Mouse (Mus musculus) embryonic stem cell, embryonic (primary cell): ENCODE data around the gene Hes2.

Experiments
- CTCF ChIA-PET, 4 experiments: fragments of 300-600 bp in 2 of 4; fragments of 350-600 bp in 2 of 4; sonication (Branson Sonifier 250); formaldehyde crosslinking; loops; one replicate each; lab custom pipeline; 2022; ENCODE audit warnings: inconsistent platforms in 2 of 4; lab: Charles Lee
- POLR2A ChIA-PET, 4 experiments: fragments of 300-600 bp in 2 of 4; fragments of 350-600 bp in 2 of 4; sonication (Branson Sonifier 250); formaldehyde crosslinking; loops; one replicate each; lab custom pipeline; 2022; ENCODE audit warnings: antibody characterized with exemption in 4 of 4, inconsistent platforms in 1 of 4; lab: Charles Lee

Hes2 gene

DNA sequence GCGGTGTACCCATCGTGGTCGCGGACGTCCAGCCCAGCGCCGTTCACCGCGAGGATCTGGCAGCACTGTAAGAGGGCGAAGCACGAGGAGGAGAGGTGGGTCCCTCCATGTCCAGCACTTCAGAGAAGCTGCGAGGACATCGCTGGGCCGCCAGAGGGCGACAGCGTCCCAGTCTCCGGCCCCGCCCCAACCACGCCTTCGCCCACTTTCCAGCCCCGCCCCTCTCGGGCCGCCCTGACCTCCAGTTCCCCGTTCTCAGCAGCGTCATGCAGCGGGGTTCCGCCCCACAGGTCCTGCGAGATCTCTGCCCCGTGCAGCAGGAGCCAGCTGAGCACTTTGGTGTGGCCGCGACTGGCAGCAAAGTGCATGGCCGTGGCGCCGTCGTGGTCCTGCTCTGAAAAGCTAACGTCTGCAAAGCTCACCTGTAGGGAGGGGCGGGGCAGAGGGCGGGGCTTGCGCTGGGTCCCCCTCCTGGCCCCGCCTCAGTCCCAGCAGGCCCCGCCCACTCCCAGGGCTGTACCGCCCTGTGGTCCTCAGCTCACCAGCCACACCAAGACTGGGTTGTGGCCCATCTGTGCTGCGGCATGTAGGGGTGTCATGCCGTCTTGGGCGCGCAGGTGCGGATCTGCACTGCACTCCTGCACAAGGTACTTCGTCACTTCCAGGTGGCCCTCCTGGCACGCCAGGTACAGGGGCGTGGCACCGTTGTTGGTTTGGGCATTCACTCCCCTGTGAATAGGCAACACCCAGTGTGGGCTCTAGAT lies 20.0 kb upstream of the Hes2 start:
- ChIA-PET POLR2A (interaction anchor here (0.5 to 3.1 kb wide), 32 partner anchors 9 to 232 kb away, joined by 3 to 13 read pairs (median 3); partner anchors contain the start of genes Espn (in 3 of the 4), Zbtb48 (in 2 of the 4), Gpr153 (in 1 of the 4) and Icmt (in 1 of the 4)), CTCF (interaction anchor here (0.5 to 11.9 kb wide), 89 partner anchors 9 to 1994 kb away, joined by 3 to 230 read pairs (median 4); partner anchors contain the start of genes Espn (in 2 of the 4), Hes2 (in 2 of the 4), Rnf207 (in 2 of the 4) and Tnfrsf25 (in 2 of the 4))

DNA sequence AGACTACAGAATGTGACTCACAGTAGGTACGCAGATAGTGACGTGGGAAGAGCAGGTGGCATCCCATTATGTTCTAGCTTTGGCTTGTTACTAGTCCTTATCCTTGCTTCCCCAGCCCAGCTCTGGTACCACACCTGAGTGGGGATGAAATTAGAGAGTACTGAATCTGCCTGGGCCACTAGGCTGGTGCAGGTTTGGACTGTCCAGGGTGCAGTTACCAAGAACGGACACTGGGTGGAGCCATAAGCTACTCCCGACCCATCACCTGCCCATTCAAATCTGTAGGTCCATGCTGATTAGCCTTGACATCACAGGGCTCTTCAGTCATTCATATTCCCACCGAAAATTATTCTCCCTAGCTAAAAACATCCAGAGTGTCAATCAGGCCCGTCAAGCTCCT lies 18.2 kb upstream of the Hes2 start:
- CTCF ChIA-PET: interaction anchor here (0.5 to 7.7 kb wide), 45 partner anchors 9 to 485 kb away, joined by 3 to 122 read pairs (median 4); partner anchors contain the start of genes Espn (in 1 of the 4), Hes2 (in 1 of the 4), Nol9 (in 1 of the 4) and Zbtb48 (in 1 of the 4)
- POLR2A ChIA-PET: interaction anchor here (0.6 to 3.1 kb wide), 12 partner anchors 9 to 1997 kb away, joined by 3 to 13 read pairs (median 4); partner anchors contain the start of genes Espn (in 1 of the 4) and Tnfrsf25 (in 1 of the 4)

GRCm38 (mm10) chr4:152141521-152142135 lies 17.0 kb upstream of the Hes2 start:
- CTCF ChIA-PET: interaction anchor here (0.5 to 1.6 kb wide), 9 partner anchors 8 to 17 kb away, joined by 3 to 6 read pairs (median 3); partner anchors contain the start of gene Hes2 (in 1 of the 4)

DNA sequence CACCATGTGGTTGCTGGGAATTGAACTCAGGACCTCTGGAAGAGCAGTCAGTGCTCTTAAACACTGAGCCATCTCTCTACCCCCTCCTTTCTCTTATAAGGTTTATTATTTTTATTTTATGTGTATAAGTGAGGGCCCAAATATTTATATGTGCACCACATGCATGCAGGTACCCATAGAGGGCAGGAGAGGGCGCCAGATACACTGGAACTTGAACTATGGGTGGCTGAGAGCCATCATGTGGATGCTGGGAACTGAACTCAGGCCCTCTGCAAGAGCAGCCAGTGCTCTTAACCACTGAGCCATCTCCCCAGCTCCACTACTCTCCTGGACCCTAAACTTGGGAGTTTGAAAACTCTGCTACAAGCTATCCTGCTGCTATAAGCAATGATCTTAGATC lies 15.0 kb upstream of the Hes2 start:
- POLR2A ChIA-PET: interaction anchor here in 1 of 4 experiments (1.1 to 1.2 kb wide), 2 partner anchors 10 to 56 kb away, joined by 3 to 4 read pairs; no protein-coding TSS in a partner anchor
- CTCF ChIA-PET: interaction anchor here in 3 of 4 experiments (0.6 to 2.8 kb wide), 6 partner anchors 8 to 403 kb away, joined by 3 to 9 read pairs (median 3); no protein-coding TSS in a partner anchor

More at GRCm38 (mm10) chr4:152141521-152142135, 17.0 kb upstream of the Hes2 start:
- POLR2A ChIA-PET: interaction anchor here in 2 of 4 experiments (0.7 to 1.5 kb wide), 3 partner anchors 12 to 184 kb away, joined by 3 to 4 read pairs (median 3); partner anchors contain the start of gene Rpl22 (in 1 of the 2)

DNA sequence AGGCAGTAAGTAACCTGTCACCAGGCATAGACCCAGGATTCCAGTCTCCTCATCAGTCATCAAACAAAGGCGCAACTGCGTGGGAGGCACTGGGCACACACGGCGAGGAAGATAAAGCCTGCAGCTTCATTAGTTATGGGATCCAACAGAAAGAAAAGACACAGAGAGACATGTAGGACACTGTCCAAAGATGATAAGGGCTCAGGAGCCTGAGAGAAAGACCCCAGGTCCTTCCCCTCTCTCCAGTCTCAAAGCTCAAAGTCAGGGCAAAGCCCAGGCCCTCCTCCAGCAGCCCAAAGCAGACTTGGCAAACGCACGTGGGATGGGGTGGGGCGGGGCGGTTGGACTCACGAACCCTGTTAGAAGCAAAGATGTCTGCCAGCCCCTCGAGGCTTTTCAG lies 13.2 kb upstream of the Hes2 start:
- POLR2A ChIA-PET: interaction anchor here in 1 of 4 experiments (1.1 to 1.3 kb wide), 2 partner anchors 15 to 17 kb away, joined by 3 read pairs; no protein-coding TSS in a partner anchor
- CTCF ChIA-PET: interaction anchor here (0.6 to 2.8 kb wide), 10 partner anchors 8 to 260 kb away, joined by 3 to 16 read pairs (median 4); no protein-coding TSS in a partner anchor

GRCm38 (mm10) chr4:152146033-152146827 lies 12.4 kb upstream of the Hes2 start:
- ChIA-PET CTCF (interaction anchor here in 3 of 4 experiments (0.7 to 2.8 kb wide), 13 partner anchors 8 to 67 kb away, joined by 3 to 16 read pairs (median 5); no protein-coding TSS in a partner anchor), POLR2A (interaction anchor here in 2 of 4 experiments (1.1 to 1.5 kb wide), 4 partner anchors 14 to 39 kb away, joined by 3 read pairs; no protein-coding TSS in a partner anchor)

GRCm38 (mm10) chr4:152150546-152150945 lies 8.1 kb upstream of the Hes2 start:
- ChIA-PET POLR2A (interaction anchor here in 3 of 4 experiments (0.6 to 2.6 kb wide), 7 partner anchors 9 to 44 kb away, joined by 3 to 22 read pairs (median 4); no protein-coding TSS in a partner anchor), CTCF (interaction anchor here in 2 of 4 experiments (1.0 to 4.6 kb wide), 11 partner anchors 8 to 274 kb away, joined by 3 to 25 read pairs (median 5); partner anchors contain the start of gene Rnf207 (in 1 of the 2))

- ChIA-PET POLR2A (interaction anchor here in 3 of 4 experiments (0.5 to 1.8 kb wide), 16 partner anchors 11 to 199 kb away, joined by 3 to 22 read pairs (median 4); partner anchors contain the start of gene Icmt (in 1 of the 3)), CTCF (interaction anchor here in 3 of 4 experiments (0.6 to 4.6 kb wide), 20 partner anchors 11 to 283 kb away, joined by 3 to 32 read pairs (median 4); partner anchors contain the start of genes Dnajc11 (in 1 of the 3) and Nol9 (in 1 of the 3))
These were observed 7.2 kb upstream of the Hes2 start for GRCm38 (mm10) chr4:152151451-152151965.

GRCm38 (mm10) chr4:152151966-152152544 lies 6.6 kb upstream of the Hes2 start, which contains the start of gene Espn:
TSS of gene Espn (minus strand) at chr4:152152371.
- ChIA-PET CTCF (interaction anchor here in 3 of 4 experiments (0.6 to 4.6 kb wide), 20 partner anchors 12 to 283 kb away, joined by 3 to 32 read pairs (median 4); partner anchors contain the start of genes Dnajc11 (in 1 of the 3) and Nol9 (in 1 of the 3)), POLR2A (interaction anchor here (0.5 to 1.8 kb wide), 17 partner anchors 12 to 198 kb away, joined by 3 to 6 read pairs (median 3); partner anchors contain the start of gene Icmt (in 1 of the 4))

DNA sequence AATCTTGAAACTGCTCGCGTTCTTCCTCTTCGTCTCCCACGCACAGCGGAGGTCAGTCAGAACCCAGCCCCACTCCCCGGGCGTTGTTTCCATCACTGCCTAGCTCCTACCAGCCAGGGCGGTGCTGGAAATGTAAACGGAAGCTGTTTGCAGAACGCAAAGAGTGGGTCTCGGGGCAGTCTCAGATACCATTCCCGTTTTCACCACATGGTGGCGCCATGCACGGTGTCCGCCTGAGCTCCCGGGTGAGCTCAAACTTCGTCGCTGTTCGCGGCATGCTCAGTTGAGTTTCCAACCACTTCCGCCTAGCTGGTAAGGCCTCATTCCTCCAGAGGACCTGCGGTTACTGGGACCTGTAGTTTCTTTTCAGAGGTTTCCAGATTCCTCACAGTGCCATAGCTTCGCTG lies 4.9 kb upstream of the Hes2 start:
- ChIA-PET CTCF (interaction anchor here (0.5 to 4.4 kb wide), 111 partner anchors 8 to 1330 kb away, joined by 3 to 122 read pairs (median 4); partner anchors contain the start of genes Rnf207 (in 2 of the 4), Rpl22 (in 2 of the 4), Acot7 (in 1 of the 4) and Hes3 (in 1 of the 4)), POLR2A (interaction anchor here in 3 of 4 experiments (0.7 to 2.0 kb wide), 42 partner anchors 10 to 324 kb away, joined by 3 to 12 read pairs (median 4); partner anchors contain the start of genes Klhl21 (in 2 of the 3), Acot7 (in 1 of the 3), Gpr153 (in 1 of the 3) and Hes3 (in 1 of the 3))

DNA sequence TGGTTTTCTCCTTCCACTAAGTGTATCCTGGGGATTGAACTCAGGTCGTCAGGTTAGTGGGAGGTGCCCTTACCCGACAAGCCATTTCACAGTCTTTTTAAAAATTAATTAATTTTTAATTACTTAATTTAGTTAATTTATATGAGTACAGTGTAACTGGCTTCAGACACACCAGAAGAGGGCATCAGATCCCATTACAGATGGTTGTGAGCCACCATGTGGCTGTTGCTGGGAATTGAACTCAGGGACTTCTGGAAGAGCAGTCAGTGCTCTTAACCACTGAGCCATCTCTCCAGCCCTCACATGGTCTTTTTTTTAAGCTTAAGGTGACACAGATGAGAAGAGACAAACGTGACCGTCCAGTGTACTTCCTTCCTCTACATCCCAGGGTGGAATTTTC lies 3.6 kb upstream of the Hes2 start:
- POLR2A ChIA-PET: interaction anchor here in 3 of 4 experiments (1.0 to 2.0 kb wide), 6 partner anchors 10 to 119 kb away, joined by 3 to 12 read pairs (median 4); partner anchors contain the start of gene Gpr153 (in 1 of the 3)
- CTCF ChIA-PET: interaction anchor here (0.5 to 4.4 kb wide), 27 partner anchors 11 to 1149 kb away, joined by 3 to 122 read pairs (median 6); no protein-coding TSS in a partner anchor

DNA sequence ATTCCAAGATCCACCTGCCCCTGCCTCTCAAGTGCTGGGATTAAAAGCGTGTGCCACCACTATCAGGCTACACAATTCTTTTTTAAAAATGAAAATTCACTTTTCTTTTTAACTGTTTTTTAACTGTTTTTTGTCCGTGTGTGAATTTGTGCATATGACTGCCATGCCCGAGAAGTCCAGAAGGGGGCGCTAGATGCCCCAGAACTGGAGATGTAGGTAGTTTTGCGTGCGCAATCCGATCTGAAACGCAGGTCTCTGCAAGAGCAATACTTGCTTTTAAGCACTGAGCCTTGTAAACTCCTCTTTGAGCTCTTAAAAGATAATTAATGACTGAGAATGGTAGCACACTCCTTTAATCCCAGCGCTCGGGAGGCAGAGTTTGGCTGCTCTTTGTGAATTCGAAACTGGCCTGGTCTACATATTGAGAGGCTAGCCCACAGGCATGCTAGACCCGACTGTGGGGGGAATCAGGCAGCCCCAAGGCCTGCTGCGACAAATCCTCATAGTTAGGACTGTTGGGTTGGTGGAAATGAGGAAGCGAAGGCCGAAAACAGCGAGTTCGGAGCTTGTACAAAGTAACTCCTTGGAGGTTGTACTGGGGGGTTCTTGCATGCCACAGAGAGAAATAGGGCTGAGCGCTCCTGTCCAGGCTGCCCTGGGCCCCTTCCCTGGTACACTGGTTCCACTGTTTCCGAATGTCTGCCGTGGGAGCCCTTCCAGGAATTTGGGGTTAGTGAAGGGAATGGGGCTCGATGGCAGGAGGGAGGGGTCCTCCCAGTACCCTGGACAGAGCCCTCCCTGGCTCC lies 685 bp upstream of the Hes2 start:
- CTCF ChIA-PET: interaction anchor here (0.6 to 3.5 kb wide), 19 partner anchors 12 to 1866 kb away, joined by 3 to 18 read pairs (median 4); partner anchors contain the start of gene Rnf207 (in 1 of the 4)
- POLR2A ChIA-PET: interaction anchor here in 3 of 4 experiments (0.5 to 1.8 kb wide), 6 partner anchors 24 to 130 kb away, joined by 3 to 5 read pairs (median 4); no protein-coding TSS in a partner anchor

DNA sequence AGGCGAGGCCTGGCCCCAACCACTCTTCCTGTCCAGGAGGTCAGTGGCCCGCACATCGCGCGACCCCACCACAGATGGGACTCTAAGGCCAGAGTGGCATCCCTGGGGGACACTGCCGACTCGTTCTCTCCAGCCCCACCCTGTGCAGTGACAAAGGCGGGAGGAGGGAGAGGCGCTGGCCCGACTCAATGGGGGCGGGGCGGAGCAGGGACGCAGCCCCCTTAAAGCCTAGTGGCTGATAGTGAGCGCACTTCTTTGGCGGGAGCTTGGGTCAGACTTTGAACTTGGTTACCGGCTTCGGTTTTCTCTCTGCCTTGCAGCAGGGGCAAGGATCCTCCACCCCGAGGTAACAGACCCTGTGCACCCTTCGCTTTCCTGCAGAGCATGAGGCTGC lies 615 bp downstream of the Hes2 start:
- CTCF ChIA-PET: interaction anchor here (0.5 to 3.5 kb wide), 23 partner anchors 10 to 1867 kb away, joined by 3 to 18 read pairs (median 5); no protein-coding TSS in a partner anchor

GRCm38 (mm10) chr4:152160748-152161147 lies 2.1 kb downstream of the Hes2 start:
- ChIA-PET POLR2A (interaction anchor here in 2 of 4 experiments (0.7 to 2.0 kb wide), 5 partner anchors 8 to 181 kb away, joined by 3 to 6 read pairs (median 3); no protein-coding TSS in a partner anchor), CTCF (interaction anchor here (0.6 to 3.5 kb wide), 13 partner anchors 11 to 1720 kb away, joined by 3 to 18 read pairs (median 4); no protein-coding TSS in a partner anchor)

More for the DNA sequence above, 615 bp downstream of the Hes2 start:
- POLR2A ChIA-PET: interaction anchor here in 3 of 4 experiments (0.9 to 2.0 kb wide), 10 partner anchors 8 to 129 kb away, joined by 3 to 11 read pairs (median 4); partner anchors contain the start of gene Acot7 (in 1 of the 3)
